Mouse (Mus musculus) forebrain, postnatal 0 days (tissue): ENCODE data around the gene Nrde2. TPM values are rescaled to one million over a fixed set of nuclear protein-coding genes. Genes with fewer than 3 reads are reported as not detected.
"Not testable (repeated sequence)": the region's sequence is repeated elsewhere in the genome, so short reads cannot be mapped to it uniquely, and the experiment has no call there.

Experiments
- ATAC-seq: fragments of 200-750 bp; cut with Nextera tagmentation; 2 replicates; pipeline ENCODE4 v1.8.0; 2017; ENCODE audit warnings: mild to moderate bottlenecking, moderate library complexity
- DNase-seq: peaks from one replicate; pipeline ENCODE4 v3.0.0-alpha.2; 2015
- H3K27ac ChIP-seq: fragments of 300-500 bp; sonication (generic); 2 replicates; pipeline ENCODE4 v1.5.1; 2014; ENCODE audit warnings: low read depth, mild to moderate bottlenecking, antibody characterized with exemption, low read length, moderate library complexity, mixed read lengths
- H3K27me3 ChIP-seq: fragments of 300-500 bp; sonication (generic); 2 replicates; pipeline ENCODE4 v1.6.1; 2014; ENCODE audit warnings: mild to moderate bottlenecking, low read length, mixed read lengths; ENCODE audit not compliant: insufficient read depth
- H3K36me3 ChIP-seq: fragments of 300-500 bp; sonication (generic); 2 replicates; pipeline ENCODE4 v1.6.1; 2014; ENCODE audit warnings: mild to moderate bottlenecking, moderate library complexity; ENCODE audit not compliant: insufficient read depth
- H3K4me1 ChIP-seq: fragments of 300-500 bp; sonication (generic); 2 replicates; pipeline ENCODE4 v1.6.1; 2014; ENCODE audit warnings: antibody characterized with exemption; ENCODE audit not compliant: insufficient read depth
- H3K4me2 ChIP-seq: fragments of 300-500 bp; sonication (generic); 2 replicates; pipeline ENCODE4 v1.6.1; 2014; ENCODE audit warnings: low read depth, mild to moderate bottlenecking, moderate library complexity
- H3K4me3 ChIP-seq: fragments of 300-500 bp; sonication (generic); 2 replicates; pipeline ENCODE4 v1.5.1; 2014; ENCODE audit warnings: low read depth, low read length, mixed read lengths
- H3K9ac ChIP-seq: fragments of 300-500 bp; sonication (generic); 2 replicates; pipeline ENCODE4 v1.6.1; 2014; ENCODE audit warnings: mild to moderate bottlenecking
- H3K9me3 ChIP-seq: fragments of 300-500 bp; sonication (generic); 2 replicates; pipeline ENCODE4 v1.6.1; 2016; ENCODE audit warnings: low read length
- CTCF ChIP-seq: sonication (generic); IDR thresholded peaks from 2 replicates; pipeline ENCODE4 v1.5.1; 2016; ENCODE audit warnings: antibody characterized with exemption, control low read depth, low read depth
- WGBS: fragments of 180-500 bp; shearing (Covaris S2); extraction: QIAGEN DNeasy Blood & Tissue Kit; methylation state at CpG from one replicate; pipeline ENCODE4 v1.1.7; 2014; 5-methylcytosine and 5-hydroxymethylcytosine counted together
- polyA plus RNA-seq: library from polyadenylated mRNA; unstranded; fragments of >200 nt; fragmentation: Nextera tagmentation; extraction: Ambion mirVana; gene quantifications from 2 replicates; pipeline ENCODE4 v1.2.1, GENCODE M21; 2015
- total RNA-seq: library from RNA; depleted of rRNA; stranded (reverse); fragments of >200 nt; gene quantifications from 2 replicates; pipeline ENCODE4 v1.2.3, GENCODE M21; 2014

The Nrde2 gene
- total and polyA plus RNA-seq, 2 experiments from 2014 or later = 13.3 to 25.1 TPM

DNA sequence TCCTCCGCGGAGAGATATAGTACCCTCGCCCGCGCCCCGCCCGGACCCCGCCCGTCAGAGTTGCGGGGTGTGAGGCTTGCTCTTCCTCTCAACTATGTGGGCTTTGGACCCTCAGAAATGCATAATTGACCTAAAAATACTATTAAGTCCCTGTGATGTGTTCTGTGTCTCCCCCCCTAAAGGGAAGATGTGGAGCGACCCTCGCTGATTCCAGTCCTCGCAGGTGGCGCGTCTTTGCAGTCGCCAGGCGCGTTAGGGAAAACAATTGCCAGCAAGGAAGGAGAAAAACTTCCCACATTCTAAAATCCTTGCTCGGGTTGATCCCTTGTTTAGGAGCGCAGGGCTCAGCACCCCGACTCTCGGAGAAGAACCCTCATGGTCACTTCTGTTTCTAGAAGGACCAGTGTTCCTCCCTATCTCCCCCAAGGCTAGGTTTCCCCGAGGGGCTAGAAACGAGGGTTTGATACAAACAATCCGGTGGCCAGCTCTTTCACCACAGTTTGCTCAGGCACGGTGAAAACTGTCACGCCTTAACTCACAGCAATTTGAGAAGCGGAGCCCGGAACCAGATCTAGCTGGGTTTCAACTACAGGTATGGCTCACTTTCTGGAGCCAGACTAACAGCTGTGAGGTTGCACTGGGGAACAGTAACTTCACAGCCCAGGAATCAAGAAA, 28.4 kb upstream of the Nrde2 start:
- DNase-seq (no peak), ATAC-seq (no peak)
- Histone ChIP-seq H3K4me1 (no peaks in the 10 kb centered on the region; the same call in 1 of the 2 replicates), H3K4me2 (peak overlapping the region; percentile 89), H3K9ac (peak overlapping the region; percentile 82), H3K9me3 (no peaks in the 10 kb centered on the region), H3K27me3 (no peaks in the 10 kb centered on the region), H3K4me3 (peak overlapping the region; percentile 64), H3K27ac (peak overlapping the region; percentile 100), H3K36me3 (no peaks in the 10 kb centered on the region)
- TF ChIP-seq CTCF = no peak
- 2% methylated on average over 29 of the region's 29 CpGs for WGBS

DNA sequence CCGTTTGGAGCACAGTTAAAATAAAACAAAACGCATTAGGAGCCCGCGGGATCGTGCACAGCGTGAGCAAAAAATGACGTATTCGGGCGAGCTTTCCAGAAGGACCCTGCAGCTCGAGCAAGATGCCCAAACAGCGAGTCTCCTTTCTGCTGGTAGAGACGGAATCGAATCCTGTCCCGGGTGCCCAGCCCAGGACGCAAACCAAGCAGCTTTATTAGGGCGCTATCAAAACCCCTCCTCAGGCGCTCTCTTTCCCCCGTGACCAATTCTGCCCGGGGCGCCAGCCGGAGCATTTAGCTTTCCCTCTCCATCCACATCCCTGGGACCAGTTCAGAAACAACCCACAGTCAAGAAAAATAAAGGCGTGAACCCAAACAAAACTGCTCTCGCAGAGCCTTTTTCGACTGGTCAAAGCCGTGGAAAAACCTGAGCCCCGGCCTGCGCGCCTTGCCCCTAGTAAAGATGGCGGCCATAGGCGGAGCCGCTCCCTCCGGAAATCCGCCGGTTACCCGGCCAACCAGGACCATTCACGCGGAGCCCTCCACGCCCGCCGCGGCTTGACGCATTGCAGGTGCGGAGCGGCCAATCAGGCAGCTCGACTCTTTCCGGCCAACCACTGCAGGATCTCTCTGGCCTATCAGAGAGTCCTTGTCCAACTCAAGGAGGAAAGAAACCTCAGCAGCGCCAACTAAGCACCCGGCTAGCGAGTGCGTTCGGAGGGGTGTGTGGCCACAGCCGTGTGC, 27.7 kb upstream of the Nrde2 start:
- Histone ChIP-seq H3K4me2 (peak overlapping the region; percentile 89), H3K9me3 (no peaks in the 10 kb centered on the region), H3K9ac (peak overlapping the region; percentile 98), H3K36me3 (no peaks in the 10 kb centered on the region), H3K27me3 (no peaks in the 10 kb centered on the region), H3K27ac (peak overlapping the region; percentile 100), H3K4me1 (no peaks in the 10 kb centered on the region; the same call in 1 of the 2 replicates), H3K4me3 (peak overlapping the region; percentile 64)
- WGBS = 1% methylated on average over 52 of the region's 52 CpGs
- peak; percentile 99 for ATAC-seq
- peak; percentile 99 for DNase-seq
- peak; percentile 29 for TF ChIP-seq CTCF

DNA sequence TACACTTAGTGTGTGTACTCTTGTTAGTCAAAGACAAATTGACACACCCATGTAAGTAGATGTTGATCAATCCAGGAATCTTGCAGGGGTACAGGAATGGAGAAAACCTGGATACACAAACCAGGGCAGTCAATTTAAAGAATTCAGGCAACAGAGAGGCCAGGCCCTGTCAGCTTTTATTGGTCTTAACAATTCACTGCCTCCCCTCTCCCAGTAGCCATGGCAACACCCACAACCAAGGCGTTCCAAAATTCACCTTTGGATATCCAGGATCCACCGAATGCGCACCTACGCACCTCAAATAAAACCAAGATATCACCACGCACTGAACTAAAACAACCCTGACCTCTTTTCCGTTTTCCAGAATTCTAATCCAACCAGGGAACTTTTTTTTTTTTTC, 26.9 kb upstream of the Nrde2 start:
- peak overlapping the region; percentile 64 for H3K4me3 ChIP-seq
- H3K27me3 ChIP-seq = no peaks in the 10 kb centered on the region
- WGBS = 3% methylated on average over 6 of the region's 6 CpGs
- ATAC-seq = no peak
- peak overlapping the region; percentile 89 for H3K4me2 ChIP-seq
- peak overlapping the region; percentile 98 for H3K9ac ChIP-seq
- TF ChIP-seq CTCF = no peak
- H3K27ac ChIP-seq = peak overlapping the region; percentile 100
- peak; percentile 64 for DNase-seq
- H3K4me1 ChIP-seq = no peaks in the 10 kb centered on the region; the same call in 1 of the 2 replicates
- H3K9me3 ChIP-seq = no peaks in the 10 kb centered on the region
- no peaks in the 10 kb centered on the region for H3K36me3 ChIP-seq

DNA sequence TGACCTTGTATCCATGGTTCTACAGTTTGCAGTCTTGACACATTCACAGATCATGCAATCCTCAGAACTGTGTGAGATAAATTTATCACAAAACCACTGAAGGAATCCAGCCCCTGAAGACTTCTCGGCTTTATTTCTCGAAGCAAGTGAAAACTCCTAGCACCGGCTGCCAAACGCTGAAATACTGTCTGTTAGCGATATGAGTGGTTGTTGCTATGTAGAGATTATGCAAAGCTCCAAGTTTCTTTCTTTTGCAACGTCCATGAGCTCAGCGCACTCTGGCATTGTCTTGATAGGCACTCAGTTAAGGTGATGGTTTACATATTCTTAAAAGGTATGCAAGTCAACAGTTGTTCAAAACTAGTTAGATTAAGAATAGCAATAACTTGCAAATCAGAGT, 26.4 kb upstream of the Nrde2 start:
- DNase-seq (peak; percentile 70), ATAC-seq (no peak)
- Histone ChIP-seq H3K9me3 (no peaks in the 10 kb centered on the region), H3K9ac (peak overlapping the region; percentile 98; the same call in 1 of the 2 replicates), H3K4me3 (peak overlapping the region; percentile 64; the same call in 1 of the 2 replicates), H3K4me1 (no peaks in the 10 kb centered on the region; the same call in 1 of the 2 replicates), H3K36me3 (no peaks in the 10 kb centered on the region), H3K27me3 (no peaks in the 10 kb centered on the region), H3K27ac (peak overlapping the region; percentile 100), H3K4me2 (peak overlapping the region; percentile 89)
- TF ChIP-seq CTCF = no peak
- WGBS = 41% methylated on average over 7 of the region's 7 CpGs

DNA sequence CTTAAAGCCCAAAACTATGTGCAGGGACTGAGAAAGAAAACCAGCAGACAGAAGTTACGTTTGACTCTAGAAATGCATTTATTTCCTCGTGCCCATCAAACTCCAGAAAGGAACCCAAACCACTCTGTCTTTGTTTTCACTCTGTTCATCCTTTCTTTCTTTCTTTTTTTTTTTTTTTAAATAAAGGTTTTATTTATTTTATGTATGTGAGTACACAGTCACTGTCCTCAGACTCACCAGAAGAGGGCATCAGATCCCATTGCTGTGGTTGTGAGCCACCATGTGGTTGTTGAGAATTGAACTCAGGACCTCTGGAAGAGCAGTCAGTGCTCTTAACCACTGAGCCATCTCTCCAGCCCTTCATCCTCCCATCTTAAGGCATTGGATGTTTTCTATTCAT, 25.5 kb upstream of the Nrde2 start:
- not testable (repeated sequence) for H3K4me3 ChIP-seq, H3K4me2 ChIP-seq, ATAC-seq, DNase-seq, H3K4me1 ChIP-seq, H3K27me3 ChIP-seq, H3K27ac ChIP-seq, H3K9me3 ChIP-seq, H3K9ac ChIP-seq, H3K36me3 ChIP-seq
- 90% methylated on average over 2 of the region's 2 CpGs for WGBS

DNA sequence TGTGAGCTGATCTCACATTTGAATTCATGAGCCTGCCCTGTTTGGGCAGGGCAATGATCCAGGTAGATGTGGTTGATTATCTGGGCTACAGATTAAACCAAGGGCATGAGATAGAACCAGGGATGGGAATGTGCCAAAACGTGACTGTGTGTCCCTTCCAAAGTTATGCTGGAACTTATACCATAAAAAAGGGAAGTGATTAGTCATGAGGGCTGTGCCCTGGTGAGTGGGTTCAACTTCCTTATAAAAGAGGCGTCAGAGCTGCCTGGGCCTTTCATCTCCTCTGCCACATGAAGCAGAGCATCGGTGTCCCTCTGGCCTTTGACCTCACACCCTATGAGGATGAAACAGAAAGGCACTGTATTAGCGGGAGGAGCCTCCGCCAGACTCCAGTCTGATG, 24.5 kb upstream of the Nrde2 start:
- H3K4me1 ChIP-seq = no peaks in the 10 kb centered on the region; the same call in 1 of the 2 replicates
- H3K27ac ChIP-seq = no peak overlapping the region
- ATAC-seq (no peak), DNase-seq (no peak)
- WGBS = 80% methylated on average over 5 of the region's 5 CpGs
- H3K27me3 ChIP-seq = no peaks in the 10 kb centered on the region
- H3K36me3 ChIP-seq = no peaks in the 10 kb centered on the region
- no peak overlapping the region for H3K4me3 ChIP-seq
- no peaks in the 10 kb centered on the region for H3K9me3 ChIP-seq
- no peak overlapping the region for H3K4me2 ChIP-seq
- TF ChIP-seq CTCF = no peak
- no peak overlapping the region for H3K9ac ChIP-seq

DNA sequence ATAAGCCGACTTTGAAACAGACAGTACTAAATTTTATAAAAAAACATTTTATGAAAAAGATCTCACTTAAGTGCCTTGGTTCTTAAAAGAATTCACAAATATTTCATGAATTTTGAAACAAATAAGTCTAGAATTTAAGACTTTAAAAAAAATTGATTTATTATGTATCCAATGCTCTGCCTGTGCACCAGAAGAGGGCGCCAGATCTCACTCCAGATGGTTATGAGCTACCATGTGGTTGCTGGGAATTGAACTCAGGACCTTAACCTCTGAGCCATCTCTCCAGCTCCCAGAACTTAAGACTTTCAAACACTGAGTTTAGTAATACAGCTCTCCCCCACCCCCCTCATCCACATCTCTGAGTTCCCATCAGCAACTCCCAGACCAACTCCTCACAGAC, 23.2 kb upstream of the Nrde2 start:
- H3K27me3 ChIP-seq = no peaks in the 10 kb centered on the region
- TF ChIP-seq CTCF = no peak
- no peak overlapping the region for H3K4me2 ChIP-seq
- WGBS = 83% methylated on average over 2 of the region's 2 CpGs
- no peaks in the 10 kb centered on the region for H3K9me3 ChIP-seq
- ATAC-seq (no peak), DNase-seq (no peak)
- no peaks in the 10 kb centered on the region for H3K36me3 ChIP-seq
- H3K4me3 ChIP-seq = no peak overlapping the region
- H3K4me1 ChIP-seq = no peaks in the 10 kb centered on the region; the same call in 1 of the 2 replicates
- H3K9ac ChIP-seq = no peak overlapping the region
- no peak overlapping the region for H3K27ac ChIP-seq
